Mouse (Mus musculus): Measurements from ENCODE around the gene Ssh2. TPM values are rescaled to one million over a fixed set of nuclear protein-coding genes. Genes with fewer than 3 reads are reported as not detected.

Gene Ssh2
- polyA plus RNA-seq (2014; fragmentation: Illumina TruSeq; extraction: RNeasy Lipid Tissue Mini Kit (QIAGEN cat#74804)), result 16.0 TPM

GRCm38 (mm10) chr11:77215951-77216760 is at the start of gene Ssh2:
Gene Ssh2, plus strand, starts transcription at chr11:77216287.

GRCm38 (mm10) chr11:77188868-77189267 is 27.2 kb upstream of the Ssh2 start, which contains the start of gene Efcab5:
Gene Efcab5, minus strand, starts transcription at chr11:77188968.

GRCm38 (mm10) chr11:77462283-77463100 is 246.4 kb downstream of the Ssh2 start, which contains the start of gene Coro6:
Gene Coro6, plus strand, starts transcription at chr11:77462411.

GRCm38 (mm10) chr11:77489591-77490235 is 273.6 kb downstream of the Ssh2 start, which contains the start of gene Ankrd13b:
Gene Ankrd13b, minus strand, starts transcription at chr11:77489678.

GRCm38 (mm10) chr11:77493512-77494343 is 277.6 kb downstream of the Ssh2 start, which contains the start of gene Git1:
Gene Git1, plus strand, starts transcription at chr11:77493562.

Other genes with a start within 250 kb of the Ssh2 start
- gene Slc6a4, start 217.7 kb upstream of the Ssh2 start, polyA plus RNA-seq (2014; fragmentation: Illumina TruSeq; extraction: RNeasy Lipid Tissue Mini Kit (QIAGEN cat#74804)), result 2.0 TPM
- gene Nsrp1, start 137.9 kb upstream of the Ssh2 start, polyA plus RNA-seq (2014; fragmentation: Illumina TruSeq; extraction: RNeasy Lipid Tissue Mini Kit (QIAGEN cat#74804)), result 41.7 TPM
- gene Efcab5, start 27.3 kb upstream of the Ssh2 start, polyA plus RNA-seq (2014; fragmentation: Illumina TruSeq; extraction: RNeasy Lipid Tissue Mini Kit (QIAGEN cat#74804)), result 0.11 TPM
- 0.20 TPM for gene Coro6, start 246.1 kb downstream of the Ssh2 start, polyA plus RNA-seq (2014; fragmentation: Illumina TruSeq; extraction: RNeasy Lipid Tissue Mini Kit (QIAGEN cat#74804))

Data from ovary, adult 10 weeks (tissue).